Mouse (Mus musculus): Measurements from ENCODE around the gene Inpp5k. TPM values are rescaled to one million over a fixed set of nuclear protein-coding genes. Genes with fewer than 3 reads are reported as not detected.

Inpp5k gene
- total RNA-seq, 1 experiment from 2014 or later, result 68.4 TPM

GRCm38 (mm10) chr11:75614769-75615168, 16.0 kb upstream of the Inpp5k start:
- no peak for ATAC-seq (replicated peaks; ENCODE audit: insufficient number of reproducible peaks, low FRiP score, low TSS enrichment, poor library complexity, severe bottlenecking)

- no peak for ATAC-seq (replicated peaks; ENCODE audit: insufficient number of reproducible peaks, low FRiP score, low TSS enrichment, poor library complexity, severe bottlenecking)
These were observed 15.2 kb upstream of the Inpp5k start for GRCm38 (mm10) chr11:75615556-75615955.

- ATAC-seq (replicated peaks; ENCODE audit: insufficient number of reproducible peaks, low FRiP score, low TSS enrichment, poor library complexity, severe bottlenecking), result no peak
These were observed 11.7 kb upstream of the Inpp5k start for GRCm38 (mm10) chr11:75619133-75619532.

GRCm38 (mm10) chr11:75620136-75620780, 10.5 kb upstream of the Inpp5k start:
- no peak for ATAC-seq (replicated peaks; ENCODE audit: insufficient number of reproducible peaks, low FRiP score, low TSS enrichment, poor library complexity, severe bottlenecking)

- ATAC-seq (replicated peaks; ENCODE audit: insufficient number of reproducible peaks, low FRiP score, low TSS enrichment, poor library complexity, severe bottlenecking), result no peak
These were observed 9.4 kb upstream of the Inpp5k start for GRCm38 (mm10) chr11:75621426-75621825.

- no peak for ATAC-seq (replicated peaks; ENCODE audit: insufficient number of reproducible peaks, low FRiP score, low TSS enrichment, poor library complexity, severe bottlenecking)
These were observed 8.0 kb upstream of the Inpp5k start for GRCm38 (mm10) chr11:75622588-75623329.

GRCm38 (mm10) chr11:75624102-75624554, 6.7 kb upstream of the Inpp5k start:
- no peak for ATAC-seq (replicated peaks; ENCODE audit: insufficient number of reproducible peaks, low FRiP score, low TSS enrichment, poor library complexity, severe bottlenecking)

GRCm38 (mm10) chr11:75625820-75626219, 5.0 kb upstream of the Inpp5k start:
- no peak for ATAC-seq (replicated peaks; ENCODE audit: insufficient number of reproducible peaks, low FRiP score, low TSS enrichment, poor library complexity, severe bottlenecking)

GRCm38 (mm10) chr11:75630098-75630497, 690 bp upstream of the Inpp5k start:
- no peak for ATAC-seq (replicated peaks; ENCODE audit: insufficient number of reproducible peaks, low FRiP score, low TSS enrichment, poor library complexity, severe bottlenecking)

- no peak for ATAC-seq (replicated peaks; ENCODE audit: insufficient number of reproducible peaks, low FRiP score, low TSS enrichment, poor library complexity, severe bottlenecking)
These were observed 905 bp downstream of the Inpp5k start for GRCm38 (mm10) chr11:75631561-75632225.

- no peak for ATAC-seq (replicated peaks; ENCODE audit: insufficient number of reproducible peaks, low FRiP score, low TSS enrichment, poor library complexity, severe bottlenecking)
These were observed 2.1 kb downstream of the Inpp5k start for GRCm38 (mm10) chr11:75632921-75633320.

- no peak for ATAC-seq (replicated peaks; ENCODE audit: insufficient number of reproducible peaks, low FRiP score, low TSS enrichment, poor library complexity, severe bottlenecking)
These were observed 4.0 kb downstream of the Inpp5k start for GRCm38 (mm10) chr11:75634801-75635200.

GRCm38 (mm10) chr11:75635315-75635714, 4.5 kb downstream of the Inpp5k start:
- no peak for ATAC-seq (replicated peaks; ENCODE audit: insufficient number of reproducible peaks, low FRiP score, low TSS enrichment, poor library complexity, severe bottlenecking)

GRCm38 (mm10) chr11:75643323-75643722, 12.5 kb downstream of the Inpp5k start:
- no peak for ATAC-seq (replicated peaks; ENCODE audit: insufficient number of reproducible peaks, low FRiP score, low TSS enrichment, poor library complexity, severe bottlenecking)

- ATAC-seq (replicated peaks; ENCODE audit: insufficient number of reproducible peaks, low FRiP score, low TSS enrichment, poor library complexity, severe bottlenecking), result peak; percentile 70
These were observed 13.9 kb downstream of the Inpp5k start for GRCm38 (mm10) chr11:75644684-75645083.

- ATAC-seq (replicated peaks; ENCODE audit: insufficient number of reproducible peaks, low FRiP score, low TSS enrichment, poor library complexity, severe bottlenecking), result no peak
These were observed 17.0 kb downstream of the Inpp5k start for GRCm38 (mm10) chr11:75647681-75648211.

- ATAC-seq (replicated peaks; ENCODE audit: insufficient number of reproducible peaks, low FRiP score, low TSS enrichment, poor library complexity, severe bottlenecking), result no peak
These were observed 18.4 kb downstream of the Inpp5k start for GRCm38 (mm10) chr11:75649155-75649561.

GRCm38 (mm10) chr11:75650311-75650710, 19.5 kb downstream of the Inpp5k start, which contains the start of gene Myo1c:
Myo1c (plus strand) TSS chr11:75650504.
- ATAC-seq (replicated peaks; ENCODE audit: insufficient number of reproducible peaks, low FRiP score, low TSS enrichment, poor library complexity, severe bottlenecking), result no peak

GRCm38 (mm10) chr11:75650958-75651425, 20.2 kb downstream of the Inpp5k start:
- ATAC-seq (replicated peaks; ENCODE audit: insufficient number of reproducible peaks, low FRiP score, low TSS enrichment, poor library complexity, severe bottlenecking), result peak; percentile 6; the same call in 1 of the 2 replicates
